Mouse (Mus musculus) left cerebral cortex, postnatal 4 days (tissue): ENCODE results near the gene Stx8. TPM values are rescaled to one million over a fixed set of nuclear protein-coding genes. Genes with fewer than 3 reads are reported as not detected.
A peak's percentile ranks its signal among the peaks of the same experiment; 100 is the strongest.

Experiments used
- DNase-seq: peaks from one replicate; pipeline ENCODE4 v3.0.0-alpha.2; 2022
- intact Hi-C: fragments of 180-260 bp; cut with DNase I; formaldehyde crosslinking; loops from one replicate; pipeline ENCODE4 v1.15.1; 2025
- total RNA-seq, 2 experiments: library from RNA; stranded (reverse); gene quantifications; 2 replicates each; pipeline ENCODE4 v1.2.3; 2021

Gene Stx8
- total RNA-seq = 10 to 100 TPM; 26.7 to 30.1 TPM

DNA sequence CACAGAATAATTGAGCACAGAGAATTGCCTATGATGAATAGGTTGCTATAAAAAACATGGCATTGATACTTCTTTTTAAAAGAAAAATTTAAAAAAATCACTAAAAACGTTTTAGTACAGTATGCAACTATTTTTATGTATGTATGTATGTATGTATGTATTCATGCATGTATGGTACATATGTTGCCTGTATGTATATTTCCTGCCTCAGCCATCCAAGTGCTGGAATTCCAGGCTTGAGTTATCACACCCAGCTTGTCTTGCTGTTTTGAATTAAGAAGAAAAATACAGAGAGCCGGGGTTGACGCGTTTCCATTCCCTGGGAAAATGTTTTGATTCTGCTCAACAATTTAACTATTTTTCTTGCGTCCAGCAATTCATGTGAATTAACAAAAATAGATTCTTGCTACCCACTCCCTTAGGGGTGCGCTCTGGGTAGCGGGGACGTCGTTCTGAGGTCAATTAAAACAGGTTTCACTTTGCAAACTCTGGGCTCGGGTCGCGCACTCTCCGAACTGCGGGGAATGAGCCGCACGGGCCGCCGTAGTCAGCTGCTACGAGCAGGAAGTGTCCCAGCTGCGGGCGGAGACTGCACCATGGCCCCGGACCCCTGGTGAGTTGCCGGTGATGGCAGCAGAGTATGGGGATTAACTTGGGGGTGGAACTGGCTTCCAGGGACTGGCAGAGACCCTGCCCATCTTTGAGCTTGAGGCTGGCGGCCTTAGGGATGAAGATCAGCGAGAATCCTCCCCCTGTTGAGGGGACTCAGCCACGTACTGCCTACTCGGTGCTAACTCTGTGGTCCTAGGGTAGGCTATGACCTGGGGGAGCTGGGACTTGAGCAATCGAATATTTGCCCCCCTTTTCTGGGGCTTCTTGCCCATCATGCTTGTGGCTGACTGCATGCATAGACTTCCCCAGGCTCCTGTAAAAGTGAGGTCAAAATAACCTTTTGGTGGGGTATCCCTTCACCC, at the start of gene Stx8:
Gene Stx8, plus strand, starts transcription at position 289 of the 974 bp plus-strand sequence.
- intact Hi-C loops = loop anchor here (5.0 to 10.0 kb wide), 2 partner anchors 39 to 151 kb away; no protein-coding TSS in a partner anchor
- DNase-seq = peak; percentile 94

DNA sequence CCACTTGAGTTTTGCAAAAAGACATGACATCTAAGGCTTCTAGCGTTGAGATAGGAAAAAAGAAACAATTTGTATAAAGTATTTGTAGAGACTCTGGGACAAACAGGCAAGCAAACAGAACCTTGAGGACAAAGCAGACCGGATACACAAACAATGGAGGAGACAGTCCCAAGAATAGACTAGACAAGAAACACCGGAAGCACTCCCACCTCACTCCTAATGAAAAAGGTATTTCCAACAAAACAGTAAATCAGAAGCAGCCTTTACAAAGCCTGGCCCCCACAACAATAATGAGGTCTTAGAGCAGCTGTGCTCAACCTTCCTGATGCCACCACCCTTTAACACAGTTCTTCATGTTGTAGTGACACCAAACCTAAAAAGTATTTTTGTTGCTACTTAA, 48.9 kb upstream of the Stx8 start:
- intact Hi-C loops = no loop called here
- DNase-seq = no peak

DNA sequence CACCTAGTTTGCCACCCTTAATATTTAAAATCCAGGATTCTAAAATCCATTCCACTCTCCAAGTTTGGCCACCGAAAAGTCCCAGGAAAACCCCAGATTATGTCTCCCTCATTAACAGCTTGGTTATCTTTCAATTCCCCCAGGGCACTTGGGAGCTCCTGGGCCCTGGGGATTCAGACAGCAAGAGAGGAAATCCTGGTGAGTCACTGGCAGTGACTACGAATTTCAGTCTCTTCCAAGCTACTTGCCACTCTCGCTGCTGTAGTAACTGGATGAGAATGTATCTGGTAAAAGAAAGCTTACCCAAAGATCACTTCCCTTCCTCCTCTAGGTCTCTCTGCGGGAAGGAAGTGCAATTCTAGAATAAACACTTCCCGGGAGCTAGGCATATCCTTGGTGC, 46.4 kb upstream of the Stx8 start:
- intact Hi-C loops = no loop called here
- no peak for DNase-seq

DNA sequence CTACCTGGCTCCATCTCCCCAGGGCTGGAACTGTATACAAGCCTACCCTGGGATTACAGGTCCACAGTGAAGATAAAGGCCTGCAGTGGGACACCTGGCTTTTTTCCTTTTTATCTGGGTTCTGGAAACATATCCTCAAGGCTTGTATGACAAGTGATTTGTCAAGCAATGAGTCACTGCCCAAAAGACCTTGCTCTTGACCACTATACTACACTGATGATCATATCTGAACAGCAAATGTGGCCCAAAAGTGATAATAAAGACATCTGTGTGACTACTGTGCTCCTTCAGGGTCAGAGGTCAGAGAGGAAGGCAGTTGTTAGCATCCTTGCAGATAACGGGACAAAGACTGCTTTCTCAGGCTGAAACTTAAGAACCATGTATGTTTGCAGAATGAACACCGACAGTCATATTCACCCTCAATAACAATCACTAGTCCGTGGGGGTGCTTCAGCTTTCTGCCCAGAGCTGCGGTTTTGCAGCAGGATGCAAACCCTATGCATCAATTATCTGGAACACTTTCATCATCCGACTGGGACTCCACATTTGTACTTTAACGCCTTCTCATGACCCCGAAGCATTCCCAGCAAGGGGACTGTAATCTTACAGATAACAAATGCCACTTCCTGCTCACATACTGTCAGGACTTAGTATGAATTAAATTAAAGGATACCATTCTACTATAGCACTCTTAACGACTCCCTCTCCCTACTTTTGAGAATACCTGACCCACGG, 45.6 kb upstream of the Stx8 start:
- intact Hi-C loops = loop anchor here (5.0 kb wide), 1 partner anchor 98 kb away; no protein-coding TSS in a partner anchor
- no peak for DNase-seq

DNA sequence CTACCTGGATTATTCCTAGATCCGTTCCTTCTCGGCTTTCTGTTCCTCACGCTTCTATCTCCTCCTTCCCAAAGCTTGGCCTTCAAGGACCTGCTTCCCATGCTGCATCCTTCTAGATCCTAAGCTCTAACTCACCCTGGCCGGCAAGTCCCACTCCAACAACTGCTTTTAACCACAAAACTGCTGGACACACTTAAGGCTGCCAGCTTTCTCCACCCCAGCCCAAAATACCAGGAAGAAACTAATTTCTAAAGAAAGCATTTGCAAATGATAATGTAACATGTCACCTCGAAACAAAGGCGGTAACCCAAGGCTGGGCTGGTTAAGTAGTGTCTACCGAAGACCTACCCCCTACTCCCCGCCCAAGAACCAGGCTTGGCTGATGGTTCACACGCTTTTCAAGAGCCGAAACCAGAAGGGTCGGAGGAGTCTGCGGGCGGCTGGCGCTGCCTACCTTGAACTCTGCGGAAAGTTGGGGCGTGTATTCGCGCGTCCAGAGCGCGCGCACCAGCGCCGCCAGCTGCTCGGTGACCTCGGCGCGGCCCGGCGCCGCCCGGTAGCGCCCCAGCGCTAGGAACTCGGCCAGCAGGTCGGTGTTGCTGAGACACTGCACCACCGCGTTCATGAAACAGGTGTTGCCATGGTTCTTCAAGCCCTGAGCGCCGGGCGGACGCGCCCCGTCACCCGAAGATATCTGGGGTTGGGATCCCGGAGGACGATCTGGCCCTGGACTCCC, 44.7 kb upstream of the Stx8 start:
- intact Hi-C loops = loop anchor here (5.0 kb wide), 1 partner anchor 99 kb away; no protein-coding TSS in a partner anchor
- DNase-seq = peak; percentile 9

DNA sequence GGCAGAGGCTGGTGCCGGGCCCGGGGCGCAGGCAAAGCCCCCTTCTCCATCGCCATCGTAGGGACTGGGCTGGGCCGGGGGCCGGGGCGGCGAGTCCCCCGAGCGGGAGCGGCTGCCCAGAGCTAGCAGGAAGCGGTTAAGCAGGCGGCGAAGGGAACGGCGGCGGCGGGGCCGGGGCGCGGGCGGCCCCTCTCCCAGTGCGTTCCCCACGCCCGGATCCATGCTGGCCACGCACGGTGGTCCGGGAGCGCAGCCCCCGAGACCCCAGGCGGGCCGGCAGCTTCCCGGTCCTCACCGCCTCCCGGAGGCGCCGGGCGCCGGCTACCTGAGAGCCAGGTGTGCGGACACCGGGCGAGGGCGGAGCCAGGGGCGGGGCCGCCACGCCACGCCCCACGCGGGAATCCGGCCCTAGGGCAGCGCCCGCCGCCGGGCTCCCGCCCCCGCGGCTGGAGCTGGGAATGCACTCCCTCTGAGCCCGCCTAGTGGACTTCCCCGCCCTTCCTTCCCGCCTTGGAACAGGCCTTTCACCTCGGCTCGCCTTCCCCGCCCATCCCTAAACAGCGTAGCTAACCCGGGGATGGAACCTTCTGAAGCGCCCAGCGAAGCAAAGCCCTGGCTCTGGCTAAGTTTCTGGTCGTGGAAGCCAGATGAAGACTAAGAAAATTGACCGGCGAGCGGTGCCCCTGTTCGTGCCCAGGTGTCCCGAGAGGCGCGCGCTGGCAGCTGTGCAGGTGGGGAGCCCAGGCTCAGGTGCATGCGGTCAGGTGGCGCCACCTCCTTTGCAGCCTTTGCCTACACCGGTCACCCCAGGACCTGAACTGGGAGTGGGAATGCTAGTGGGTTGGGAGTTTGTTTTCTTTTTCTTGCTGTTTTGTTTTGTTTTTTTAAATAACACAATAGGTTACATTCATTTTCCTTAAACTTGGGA, 43.9 kb upstream of the Stx8 start, which contains the start of gene Usp43:
Gene Usp43, minus strand, starts transcription at position 327 of the 928 bp plus-strand sequence.
- DNase-seq = peak; percentile 24
- intact Hi-C loops = loop anchor here (5.0 kb wide), 1 partner anchor 100 kb away; no protein-coding TSS in a partner anchor

DNA sequence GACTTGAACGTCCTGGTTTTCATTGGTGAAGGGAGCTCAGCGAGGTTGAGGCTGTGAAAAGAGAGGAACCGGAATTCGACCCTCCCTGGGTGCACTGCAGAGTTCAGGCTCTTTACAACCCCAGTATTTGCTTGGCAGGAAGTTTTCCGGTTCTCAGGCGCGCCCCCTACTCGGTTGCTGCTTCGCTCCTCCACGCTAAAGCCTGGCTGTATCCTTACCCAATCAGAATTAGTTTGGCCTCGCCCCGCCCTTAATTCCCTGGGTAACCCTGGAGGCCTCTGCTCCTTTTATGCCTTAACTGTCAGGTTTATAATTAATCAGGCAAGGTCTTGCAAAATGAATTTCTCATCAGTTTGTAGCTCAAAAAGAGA, 43.3 kb upstream of the Stx8 start:
- DNase-seq = peak; percentile 70
- intact Hi-C loops = loop anchor here (5.0 kb wide), 1 partner anchor 100 kb away; no protein-coding TSS in a partner anchor

DNA sequence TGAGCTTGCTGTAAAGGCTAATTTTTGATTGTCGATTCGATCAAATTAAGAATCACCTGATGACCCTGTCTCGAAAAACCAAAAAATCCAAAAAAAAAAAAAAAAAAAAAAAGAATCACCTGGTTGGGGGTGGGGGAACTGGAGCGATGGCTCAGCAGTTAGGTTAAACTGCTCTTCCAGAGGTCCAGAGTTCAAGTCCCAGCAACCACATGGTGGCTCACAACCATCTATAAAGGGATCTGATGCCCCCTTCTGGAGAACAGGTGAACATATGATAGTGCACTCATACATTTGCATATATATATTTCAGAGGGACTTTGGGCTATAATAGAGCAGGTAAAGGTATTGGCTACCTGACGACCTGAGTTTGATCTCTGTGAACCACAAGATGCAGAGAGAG, 42.3 kb upstream of the Stx8 start:
- DNase-seq = no peak
- intact Hi-C loops = loop anchor here (5.0 kb wide), 1 partner anchor 101 kb away; no protein-coding TSS in a partner anchor

DNA sequence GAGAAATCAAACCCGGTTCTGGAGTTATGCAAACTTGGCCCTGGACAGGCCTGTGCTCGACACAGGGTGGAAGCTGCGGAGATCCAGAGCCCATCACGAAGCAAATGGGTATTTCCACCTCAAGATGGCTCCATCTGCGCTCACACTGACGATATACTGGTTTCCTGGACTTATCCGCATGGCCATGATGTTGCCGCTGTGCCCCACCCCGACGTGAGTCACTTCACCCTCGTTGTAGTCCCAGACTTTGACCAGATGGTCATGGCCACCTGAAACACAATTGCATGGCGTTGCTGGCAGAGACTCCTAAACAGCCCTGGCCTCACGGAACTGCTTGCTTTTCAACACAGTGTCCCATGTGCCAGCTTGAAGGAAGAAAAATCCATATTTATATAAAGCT, 41.0 kb upstream of the Stx8 start:
- no peak for DNase-seq

DNA sequence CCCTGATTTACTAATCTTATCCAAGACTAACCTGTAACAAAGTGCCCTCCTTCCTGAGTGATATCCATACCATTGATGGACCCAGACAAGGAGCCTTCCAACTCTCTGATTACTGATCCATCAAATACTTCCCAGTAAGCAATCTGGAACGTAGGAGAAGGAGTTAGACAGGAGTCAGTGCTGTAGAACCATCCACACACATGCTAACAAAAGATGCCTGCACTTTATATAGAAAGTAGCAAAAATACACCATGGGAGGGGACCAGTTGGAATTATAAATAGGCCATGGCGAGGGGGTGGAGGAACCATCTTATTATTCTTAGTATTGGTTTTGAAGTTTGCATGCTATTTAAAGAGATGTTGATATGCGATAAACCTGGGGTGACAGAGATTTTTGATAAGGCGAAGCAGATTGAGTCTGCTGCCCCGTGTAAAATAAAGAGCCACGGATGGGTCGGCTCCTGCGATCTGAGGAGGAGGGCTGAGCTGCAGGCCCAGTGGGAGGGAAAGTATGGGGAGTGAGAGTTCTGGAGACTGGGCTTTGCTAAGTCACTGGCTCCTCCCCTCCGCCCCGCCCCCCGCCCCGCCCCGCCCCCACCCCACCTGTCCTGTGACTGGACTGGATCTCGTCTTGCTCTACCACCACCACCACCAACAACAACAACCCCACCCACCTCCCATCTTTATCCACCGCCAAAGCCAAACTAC, 39.5 kb upstream of the Stx8 start:
- intact Hi-C loops = loop anchor here (5.0 kb wide), 1 partner anchor 41 kb away; the partner anchor contains the start of genes Cfap52 and Stx8
- DNase-seq = no peak

More for the DNA sequence above, 41.0 kb upstream of the Stx8 start:
- intact Hi-C loops = loop anchor here (5.0 kb wide), 2 partner anchors 42 to 103 kb away; partner anchors contain the start of genes Cfap52 and Stx8

DNA sequence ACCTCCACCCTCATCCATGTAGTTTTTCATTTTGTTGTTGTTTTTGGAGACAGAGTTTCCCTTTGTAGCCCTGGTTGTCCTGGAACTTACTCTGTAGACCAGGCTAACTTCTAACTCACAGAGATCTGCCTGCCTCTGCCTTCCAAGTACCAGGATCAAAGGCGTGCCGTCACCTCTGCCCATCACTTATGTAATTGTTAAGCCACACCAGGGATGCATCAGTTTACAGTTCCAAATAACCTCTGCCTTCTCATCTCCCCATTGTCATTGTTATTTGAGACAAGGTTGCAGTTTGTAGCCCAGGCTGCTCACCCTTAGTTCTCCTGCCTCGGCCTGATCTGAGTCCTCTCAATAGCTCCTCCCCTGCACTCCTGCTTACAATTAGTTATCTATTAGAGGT, 33.8 kb upstream of the Stx8 start:
- no peak for DNase-seq
- intact Hi-C loops = no loop called here

DNA sequence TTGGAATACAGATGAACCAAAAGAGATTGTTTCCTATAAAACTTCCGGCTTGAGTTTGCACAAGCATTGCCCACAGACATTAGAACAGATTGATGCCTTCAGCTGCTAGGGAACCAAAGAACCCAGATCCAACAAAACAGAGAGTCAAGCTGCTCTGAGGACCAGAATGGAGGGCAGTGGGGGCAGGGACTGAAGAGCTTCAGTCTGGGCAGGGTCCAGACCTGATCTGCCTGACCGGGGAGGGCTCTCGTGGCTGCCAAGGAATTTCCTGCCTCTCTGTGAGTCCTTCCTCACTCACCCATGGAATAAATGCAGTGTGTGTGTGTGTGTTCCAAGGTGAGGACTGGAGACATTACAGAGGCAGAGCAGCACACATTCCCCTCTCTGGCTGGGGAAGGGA, 17.8 kb upstream of the Stx8 start:
- DNase-seq = no peak

DNA sequence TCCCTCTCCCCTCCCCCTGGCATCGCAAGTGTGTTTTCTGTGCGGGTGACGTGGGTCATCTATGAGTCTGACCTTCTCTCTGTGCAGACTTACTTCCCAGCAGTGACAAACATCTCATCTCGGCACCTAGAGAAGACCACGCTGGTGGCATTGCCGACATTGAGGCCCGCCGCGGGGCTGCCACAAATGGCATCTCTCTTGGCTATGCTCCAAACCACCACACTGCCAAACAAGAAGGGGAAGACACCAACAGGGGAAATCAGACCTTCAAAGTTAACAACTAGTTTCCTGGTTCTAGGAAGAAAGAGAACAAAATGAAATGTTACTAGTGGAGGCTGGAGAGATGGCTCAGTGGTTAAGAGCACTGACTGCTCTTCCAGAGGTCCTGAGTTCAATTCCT, 16.5 kb upstream of the Stx8 start:
- intact Hi-C loops = no loop called here
- DNase-seq = peak; percentile 20

More for the DNA sequence above, 17.8 kb upstream of the Stx8 start:
- intact Hi-C loops = no loop called here

DNA sequence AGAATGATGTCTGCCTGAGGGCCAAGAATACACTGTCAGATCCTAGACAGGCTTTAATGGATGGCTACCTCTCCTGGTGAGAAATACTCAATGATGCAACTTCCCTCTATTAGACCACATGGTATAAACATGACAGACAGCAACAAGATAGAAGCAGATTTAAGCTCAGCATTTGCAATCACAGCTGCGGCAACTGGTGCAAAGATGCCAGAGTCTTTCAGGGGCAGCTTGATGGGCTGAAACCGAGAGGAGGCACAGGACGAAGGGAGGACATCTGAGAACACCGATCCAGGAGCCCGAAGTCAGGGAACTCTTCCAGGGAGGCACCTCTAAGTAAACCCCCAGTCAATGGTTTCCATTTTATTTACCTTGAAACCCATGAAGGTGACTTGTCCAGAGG, 12.4 kb upstream of the Stx8 start:
- intact Hi-C loops = no loop called here
- DNase-seq = no peak

DNA sequence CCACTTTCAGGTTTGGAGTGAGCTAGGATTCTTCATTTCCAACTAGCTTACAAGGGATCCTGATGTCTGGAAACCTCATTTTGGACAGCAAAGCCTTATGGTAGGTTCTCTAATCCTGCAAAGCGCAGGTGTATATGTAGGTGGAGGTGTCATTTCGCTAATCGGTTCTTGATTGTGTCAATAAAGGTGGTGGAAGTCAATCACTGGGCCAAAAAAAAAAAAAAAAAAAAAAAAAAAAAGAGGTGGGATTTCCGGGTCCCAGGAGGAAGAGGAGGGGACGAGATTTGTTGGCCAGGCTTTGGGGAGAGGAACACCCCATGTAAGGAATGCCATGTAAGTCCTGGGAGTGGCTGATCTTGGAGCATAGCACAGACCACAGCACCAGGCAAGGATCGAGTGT, 11.6 kb upstream of the Stx8 start:
- intact Hi-C loops = no loop called here
- DNase-seq = no peak

DNA sequence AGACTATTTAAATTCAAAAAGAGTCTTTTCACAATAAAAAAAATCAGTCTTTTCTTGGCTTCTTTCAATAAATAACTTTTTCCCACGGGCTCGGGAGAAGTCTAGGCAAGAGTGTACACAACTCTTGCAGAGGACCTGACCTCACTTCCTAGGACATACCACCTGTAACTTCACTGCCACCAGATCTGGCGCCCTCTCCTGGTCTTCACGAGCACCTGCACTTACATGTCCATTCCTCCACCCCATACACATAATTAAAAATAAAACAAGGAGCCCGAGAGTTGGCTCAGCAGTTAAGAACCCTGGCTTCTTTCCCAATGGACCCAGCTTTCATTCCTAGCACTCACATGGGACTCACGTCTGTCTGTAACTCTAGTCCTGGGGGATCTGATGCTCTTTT, 1.9 kb upstream of the Stx8 start:
- intact Hi-C loops = loop anchor here (10.0 kb wide), 1 partner anchor 149 kb away; no protein-coding TSS in a partner anchor
- no peak for DNase-seq

DNA sequence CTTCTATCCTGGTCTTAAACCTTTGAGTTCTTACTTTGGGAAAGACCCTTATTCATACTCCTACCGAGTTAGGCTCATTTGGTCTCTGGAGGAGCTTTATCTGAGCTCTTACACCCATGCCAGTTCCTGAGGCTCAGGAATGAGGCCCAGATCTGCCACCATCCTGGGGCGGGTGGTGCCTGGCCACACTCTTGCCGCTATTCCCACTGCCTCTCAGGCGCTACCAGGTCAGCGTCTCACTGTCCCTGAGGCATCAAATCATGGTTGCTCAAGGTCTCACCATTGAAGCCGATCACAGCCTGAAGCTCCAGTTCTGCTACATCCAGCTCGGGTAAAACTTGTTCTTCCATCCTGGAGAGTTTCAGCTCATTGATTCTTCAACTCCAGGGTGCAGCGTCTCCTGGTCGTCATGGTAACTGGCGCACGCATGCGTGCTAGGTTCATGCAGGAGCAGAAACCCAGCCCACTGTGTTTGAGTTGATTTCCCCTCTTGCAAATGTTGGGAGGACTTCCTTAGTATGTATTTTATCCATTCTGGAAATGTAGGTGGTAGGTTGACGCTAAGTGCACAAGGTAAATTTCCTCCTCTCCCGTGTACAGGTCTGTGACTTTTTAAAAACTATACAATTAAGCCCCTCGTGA, 630 bp upstream of the Stx8 start, which contains the start of gene Cfap52:
Gene Cfap52, minus strand, starts transcription at position 410 of the 642 bp plus-strand sequence.
- intact Hi-C loops = loop anchor here (5.0 to 10.0 kb wide), 2 partner anchors 38 to 151 kb away; no protein-coding TSS in a partner anchor
- DNase-seq = peak; percentile 85

DNA sequence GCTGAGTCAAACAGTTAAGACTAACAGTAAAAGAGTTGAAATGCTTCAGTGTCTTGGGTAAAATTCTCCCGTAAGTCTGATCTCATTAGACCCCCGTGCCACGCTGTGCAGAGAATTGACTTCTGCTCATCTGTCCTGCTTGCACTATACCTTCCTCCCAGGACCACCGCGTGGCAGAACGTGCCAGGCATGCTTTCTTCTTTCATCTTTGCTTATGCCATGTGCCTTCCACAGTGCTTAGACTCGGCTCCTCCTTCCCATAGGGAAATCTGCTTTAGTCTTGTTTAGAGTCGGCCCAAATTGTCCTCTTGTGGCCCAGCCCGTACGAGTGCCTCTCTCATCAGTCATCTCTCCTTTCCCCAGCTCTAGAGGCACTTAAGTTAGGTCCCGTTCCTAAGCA, 1.8 kb downstream of the Stx8 start:
- DNase-seq = no peak
- intact Hi-C loops = loop anchor here (5.0 to 10.0 kb wide), 2 partner anchors 41 to 153 kb away; no protein-coding TSS in a partner anchor
